Mouse (Mus musculus) embryo, embryonic 9.5 days (tissue): Measurements from ENCODE around the gene Arglu1.

Experiments used
- DNase-seq: peaks from one replicate; pipeline ENCODE4 v3.0.0-alpha.2; 2017; ENCODE audit errors: extremely low spot score

The Arglu1 gene

GRCm38 (mm10) chr8:8658426-8659224, 31.7 kb downstream of the Arglu1 start:
- peak; percentile 85 for DNase-seq

GRCm38 (mm10) chr8:8657692-8658355, 32.5 kb downstream of the Arglu1 start:
- peak; percentile 35 for DNase-seq

- peak; percentile 43 for DNase-seq
These were observed 33.5 kb downstream of the Arglu1 start for GRCm38 (mm10) chr8:8656578-8657441.

- DNase-seq, result peak; percentile 62
These were observed 34.7 kb downstream of the Arglu1 start for GRCm38 (mm10) chr8:8655346-8656340.

DNA sequence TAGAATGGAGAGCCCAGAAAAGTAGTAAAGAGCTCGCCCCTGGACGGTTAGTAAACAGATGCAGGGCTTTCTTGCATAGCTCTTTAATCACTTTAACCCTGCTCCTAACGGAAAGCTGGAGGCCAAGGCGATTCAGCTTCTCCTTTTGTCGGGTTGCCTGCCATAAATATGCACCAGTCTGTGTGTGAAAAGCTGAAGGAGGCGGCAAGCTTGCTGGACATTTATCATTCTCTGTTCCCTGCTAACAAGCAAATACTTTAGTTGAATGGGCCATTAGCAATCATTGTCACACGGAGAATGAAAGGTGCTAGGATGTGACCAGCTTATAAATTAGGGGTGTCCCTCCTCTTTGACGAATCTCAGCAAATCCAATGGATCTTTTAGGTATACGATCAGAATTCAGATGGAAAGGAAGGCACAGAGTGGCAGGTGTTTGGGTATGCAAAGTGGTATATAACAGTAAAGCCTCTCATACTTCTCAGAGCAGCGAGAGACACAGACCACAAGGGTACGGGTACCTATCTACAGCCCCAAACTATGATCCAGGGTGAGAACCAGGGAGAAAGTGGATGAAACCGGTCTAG, 36.3 kb downstream of the Arglu1 start:
- peak; percentile 50 for DNase-seq

DNA sequence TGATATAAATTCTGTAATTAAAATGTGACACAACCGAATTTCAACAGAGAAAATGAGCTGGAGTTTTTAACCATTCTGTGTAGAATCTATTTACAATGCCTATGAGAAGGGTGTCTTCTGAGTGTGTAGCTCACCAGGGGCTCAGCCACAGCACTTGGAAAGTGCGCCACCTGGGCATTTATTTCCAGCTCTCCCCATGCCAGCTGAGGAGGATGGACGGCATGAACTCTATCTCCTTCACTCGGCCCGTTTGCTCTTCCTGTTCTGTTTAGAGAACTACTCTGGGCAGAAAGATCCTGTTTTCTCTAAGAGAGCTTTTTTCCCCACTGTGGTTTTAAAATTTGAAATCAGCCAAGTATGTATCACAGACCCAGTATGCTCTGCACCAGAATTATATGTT, 37.0 kb downstream of the Arglu1 start:
- no peak for DNase-seq

DNA sequence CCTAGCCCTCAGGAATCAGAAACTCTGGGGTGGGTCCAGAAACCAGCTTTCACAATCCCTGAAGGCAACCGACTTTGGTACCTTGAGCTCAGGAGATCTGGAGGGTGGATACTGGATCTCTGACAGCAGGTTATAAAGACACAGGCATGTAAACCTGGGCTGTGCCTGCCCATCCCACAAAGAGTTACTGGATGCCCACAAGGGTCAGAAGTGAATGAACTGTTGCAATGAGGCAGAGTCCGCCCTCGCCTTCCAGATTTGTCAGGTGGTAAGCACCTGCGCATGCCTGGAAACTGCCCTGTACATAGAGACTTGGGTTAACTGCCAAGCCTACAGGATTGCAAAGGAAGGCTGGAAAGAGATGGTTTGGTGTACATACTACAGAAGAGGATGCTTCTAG, 37.9 kb downstream of the Arglu1 start:
- DNase-seq, result no peak

GRCm38 (mm10) chr8:8649944-8650343, 40.4 kb downstream of the Arglu1 start:
- no peak for DNase-seq

- DNase-seq, result no peak
These were observed 40.8 kb downstream of the Arglu1 start for GRCm38 (mm10) chr8:8649536-8649935.

GRCm38 (mm10) chr8:8648686-8649085, 41.6 kb downstream of the Arglu1 start:
- DNase-seq, result no peak

GRCm38 (mm10) chr8:8647824-8648223, 42.5 kb downstream of the Arglu1 start:
- no peak for DNase-seq

DNA sequence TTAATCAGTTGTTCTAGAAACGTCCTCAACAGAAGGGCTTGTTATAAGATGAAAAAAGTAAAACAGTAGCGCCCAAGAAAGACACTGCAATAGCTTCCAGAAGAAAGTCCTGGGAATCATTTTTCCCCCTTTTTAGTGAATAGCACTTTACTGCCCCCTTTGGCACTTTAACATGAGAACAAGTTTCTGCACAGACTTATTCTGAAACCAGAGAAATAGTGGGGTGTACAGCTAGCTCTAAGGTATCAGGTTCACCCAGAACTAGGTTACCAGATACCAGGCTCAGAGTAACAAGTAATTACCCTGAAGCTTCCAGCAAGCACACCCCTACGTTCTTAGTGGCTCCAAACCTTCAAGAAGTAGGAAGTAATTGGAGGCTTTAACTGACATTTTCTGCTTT, 43.0 kb downstream of the Arglu1 start:
- no peak for DNase-seq

DNA sequence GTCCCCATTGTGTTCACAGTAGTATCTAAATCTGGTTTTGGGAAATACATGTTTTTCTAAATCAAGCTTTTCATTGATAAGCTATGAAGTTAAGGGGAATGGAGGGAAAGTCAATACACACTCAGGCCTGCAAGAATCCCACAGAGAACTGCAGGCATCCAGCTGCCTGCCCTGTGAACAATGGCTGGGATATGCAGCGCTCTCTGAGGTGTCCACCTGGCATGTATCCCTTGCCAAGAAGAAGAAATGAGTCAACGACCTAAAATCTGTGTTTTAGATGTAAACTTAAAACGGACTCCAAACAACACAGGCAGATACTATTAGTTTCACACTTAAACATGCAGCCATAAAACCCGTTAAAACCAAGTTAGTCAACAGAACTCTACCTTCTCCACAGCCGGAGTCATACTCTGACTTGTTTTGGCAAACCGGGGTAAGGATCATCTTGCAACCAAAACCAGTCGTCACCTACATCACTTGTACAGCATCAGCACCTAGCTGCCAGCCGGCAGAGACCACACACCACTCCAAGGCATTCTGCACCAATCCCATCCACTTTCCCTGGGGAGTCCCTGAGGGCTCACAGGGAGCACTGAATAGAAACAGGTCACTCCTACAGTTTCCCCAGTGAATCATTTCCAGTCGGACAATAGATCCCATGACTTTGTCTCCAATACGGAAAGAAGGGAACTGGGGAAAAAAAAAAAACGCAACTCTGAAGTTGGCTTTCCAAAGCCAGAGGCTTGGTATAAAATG, 46.0 kb downstream of the Arglu1 start:
- no peak for DNase-seq

DNA sequence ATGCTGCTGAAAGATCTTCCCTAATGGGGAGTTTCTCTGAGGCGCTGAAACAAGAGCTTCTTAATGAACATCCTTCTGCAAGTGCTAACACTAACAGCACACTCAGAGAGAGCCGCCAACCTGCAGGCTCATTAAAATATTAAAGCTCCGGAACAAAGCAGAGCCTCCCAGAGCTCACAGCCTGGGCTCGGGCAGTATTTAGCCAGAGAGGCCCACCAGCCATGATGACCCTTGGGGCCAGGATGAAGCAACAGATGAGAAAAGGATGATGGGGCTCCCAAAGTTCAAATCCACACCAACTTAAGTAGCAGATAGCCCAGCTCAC, 50.1 kb downstream of the Arglu1 start:
- no peak for DNase-seq

- DNase-seq, result no peak
These were observed 50.6 kb downstream of the Arglu1 start for GRCm38 (mm10) chr8:8639569-8640263.

- DNase-seq, result no peak
These were observed 58.9 kb downstream of the Arglu1 start for GRCm38 (mm10) chr8:8631394-8631793.

- no peak for DNase-seq
These were observed 66.3 kb downstream of the Arglu1 start for GRCm38 (mm10) chr8:8624017-8624416.

GRCm38 (mm10) chr8:8623486-8623885, 66.8 kb downstream of the Arglu1 start:
- DNase-seq, result no peak

GRCm38 (mm10) chr8:8622476-8622875, 67.8 kb downstream of the Arglu1 start:
- no peak for DNase-seq

- no peak for DNase-seq
These were observed 68.3 kb downstream of the Arglu1 start for GRCm38 (mm10) chr8:8622031-8622430.
